Mouse (Mus musculus) forelimb bud, embryonic 11.5 days (tissue): ENCODE measurements around the gene Sin3b.

Experiments used
- DNase-seq: peaks from one replicate; pipeline ENCODE4 v3.0.0-alpha.2; 2012; ENCODE audit warnings: low read depth, low spot score

Sin3b gene

GRCm38 (mm10) chr8:72753165-72753564, 30.1 kb downstream of the Sin3b start:
- no peak for DNase-seq

- no peak for DNase-seq
Measured at GRCm38 (mm10) chr8:72753781-72754180, 30.7 kb downstream of the Sin3b start.

- no peak for DNase-seq
Measured at GRCm38 (mm10) chr8:72756031-72756430, 32.9 kb downstream of the Sin3b start.

GRCm38 (mm10) chr8:72756771-72757390, 33.8 kb downstream of the Sin3b start:
- no peak for DNase-seq

GRCm38 (mm10) chr8:72757426-72758195, 34.5 kb downstream of the Sin3b start:
- DNase-seq, result no peak

GRCm38 (mm10) chr8:72758310-72758709, 35.2 kb downstream of the Sin3b start:
- no peak for DNase-seq

GRCm38 (mm10) chr8:72760216-72760615, 37.1 kb downstream of the Sin3b start:
- no peak for DNase-seq

GRCm38 (mm10) chr8:72761322-72762051, 38.4 kb downstream of the Sin3b start, which contains the start of gene F2rl3:
F2rl3 (plus strand) TSS chr8:72761880.
- no peak for DNase-seq

- DNase-seq, result no peak
Measured at GRCm38 (mm10) chr8:72762306-72762705, 39.2 kb downstream of the Sin3b start.

GRCm38 (mm10) chr8:72765696-72766095, 42.6 kb downstream of the Sin3b start:
- DNase-seq, result no peak

- DNase-seq, result no peak
Measured at GRCm38 (mm10) chr8:72766777-72767176, 43.7 kb downstream of the Sin3b start.

- DNase-seq, result no peak
Measured at GRCm38 (mm10) chr8:72777797-72778196, 54.7 kb downstream of the Sin3b start.

GRCm38 (mm10) chr8:72780644-72781043, 57.6 kb downstream of the Sin3b start:
- DNase-seq, result no peak

GRCm38 (mm10) chr8:72801583-72801982, 78.5 kb downstream of the Sin3b start:
- no peak for DNase-seq
